Mouse (Mus musculus) heart, adult 2 months (tissue): ENCODE measurements at regions not wholly inside any gene's neighbourhood (a gene's known extent, or its start where the extent isn't known, plus 50 kb on each side); places are given as distances from the start of the nearest gene placed in this dataset.

Source experiments
- DNase-seq, 2 experiments: peaks; one replicate each; pipeline ENCODE4 v3.0.0; 2021
- H3K27ac ChIP-seq: fragments of 200-600 bp; 2 replicates; pipeline ENCODE4 v1.8.1; 2022
- H3K27me3 ChIP-seq: fragments of 200-500 bp; 2 replicates; pipeline ENCODE4 v1.6.1; 2012; ENCODE audit warnings: mild to moderate bottlenecking, low read length, inconsistent platforms, mixed read lengths; ENCODE audit not compliant: control insufficient read depth, insufficient read depth
- H3K36me3 ChIP-seq: fragments of 200-500 bp; 2 replicates; pipeline ENCODE4 v1.6.1; 2012; ENCODE audit warnings: low read length, inconsistent platforms; ENCODE audit not compliant: control insufficient read depth, insufficient read depth
- H3K4me1 ChIP-seq: fragments of 200-500 bp; 2 replicates; pipeline ENCODE4 v1.6.1; 2011; ENCODE audit warnings: low read length; ENCODE audit not compliant: control insufficient read depth, insufficient read depth
- H3K4me3 ChIP-seq: fragments of 200-600 bp; 2 replicates; pipeline ENCODE4 v1.8.1; 2022
- H3K79me2 ChIP-seq: fragments of 200-500 bp; replicated peaks from 2 replicates; pipeline ENCODE4 v1.6.1; 2012; ENCODE audit warnings: mild to moderate bottlenecking, inconsistent platforms, low read length, moderate library complexity, mixed read lengths; ENCODE audit not compliant: control insufficient read depth, insufficient read depth
- H3K9ac ChIP-seq: fragments of 200-500 bp; 2 replicates; pipeline ENCODE4 v1.6.1; 2012; ENCODE audit warnings: low read depth, mild to moderate bottlenecking, control low read depth, inconsistent platforms, low read length, mixed read lengths
- CTCF ChIP-seq: fragments of 200-600 bp; IDR thresholded peaks from 2 replicates; pipeline ENCODE4 v1.8.1; 2022; ENCODE audit warnings: antibody characterized with exemption, mild to moderate bottlenecking, moderate library complexity
- EP300 ChIP-seq: fragments of 200-500 bp; IDR thresholded peaks from 2 replicates; pipeline ENCODE4 v1.6.1; 2011; ENCODE audit warnings: low read depth, low read length, control low read depth; ENCODE audit not compliant: insufficient read depth
- POLR2A ChIP-seq: fragments of 200-500 bp; IDR thresholded peaks from 2 replicates; pipeline ENCODE4 v1.6.1; 2011; ENCODE audit warnings: mild to moderate bottlenecking, low read depth, low read length, control low read depth; ENCODE audit not compliant: insufficient read depth
- WGBS: fragments of 180-500 bp; shearing (Covaris S2); methylation state at CpG from one replicate; pipeline ENCODE4 v1.1.7; 2018; 5-methylcytosine and 5-hydroxymethylcytosine counted together
- intact Hi-C: fragments of 180-260 bp; cut with DNase I; formaldehyde crosslinking; loops from one replicate; pipeline ENCODE4 v1.15.1; 2025

DNA sequence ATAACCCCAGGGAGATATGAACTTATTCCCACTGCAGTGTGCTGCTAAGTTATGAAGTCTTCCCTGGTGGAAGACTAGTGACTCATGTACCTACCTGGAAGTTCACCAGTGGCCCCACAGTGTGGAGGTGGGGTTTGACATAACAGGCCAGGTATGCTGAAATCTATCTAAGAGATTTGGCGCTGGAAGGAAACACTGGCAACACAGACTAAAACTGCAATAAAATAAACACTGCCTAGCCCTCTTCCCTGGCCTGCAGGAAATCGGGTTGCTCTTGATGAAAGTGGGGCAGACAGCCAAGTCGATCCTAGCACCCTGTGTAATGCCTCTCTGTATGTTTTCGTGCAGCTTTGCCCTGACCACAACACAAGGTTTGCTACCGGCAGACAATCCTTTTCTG is 177.2 kb upstream of the Rgma start:
- Histone ChIP-seq H3K4me1 (no peaks in the 10 kb centered on the region), H3K27me3 (no peaks in the 10 kb centered on the region), H3K36me3 (no peaks in the 10 kb centered on the region), H3K27ac (no peak overlapping the region), H3K9ac (no peak overlapping the region), H3K79me2 (no peaks in the 10 kb centered on the region), H3K4me3 (no peak overlapping the region)
- intact Hi-C loops, result no loop called here
- 50% methylated on average over 5 of the region's 5 CpGs for WGBS
- no peak for DNase-seq
- no peak for TF ChIP-seq CTCF
- TF ChIP-seq EP300, result no peak
- no peak for TF ChIP-seq POLR2A

DNA sequence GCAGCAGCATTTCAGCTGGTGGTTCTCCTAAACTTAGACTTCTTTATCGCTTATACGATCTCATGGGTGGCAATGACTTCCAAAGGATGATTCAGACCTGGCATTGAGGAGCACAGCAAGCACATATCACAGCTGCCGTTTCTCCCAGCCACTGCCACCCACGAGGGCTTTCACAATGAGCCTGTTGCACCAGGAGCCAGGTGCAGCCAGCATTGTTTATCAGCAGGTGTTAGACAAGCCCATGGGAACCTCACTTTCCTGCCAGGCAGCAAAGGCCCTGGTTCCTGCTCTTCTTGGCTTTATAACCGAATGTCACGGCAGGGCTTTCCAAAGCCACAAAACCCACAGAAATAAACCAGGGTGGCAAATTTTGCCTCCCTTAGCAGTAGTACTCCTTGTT is 175.3 kb upstream of the Rgma start:
- intact Hi-C loops, result no loop called here
- no peaks in the 10 kb centered on the region for H3K4me1 ChIP-seq
- H3K79me2 ChIP-seq, result no peaks in the 10 kb centered on the region
- no peak overlapping the region for H3K27ac ChIP-seq
- no peak for TF ChIP-seq CTCF
- TF ChIP-seq POLR2A, result no peak
- TF ChIP-seq EP300, result no peak
- no peaks in the 10 kb centered on the region for H3K36me3 ChIP-seq
- 78% methylated on average over 6 of the region's 6 CpGs for WGBS
- H3K27me3 ChIP-seq, result no peaks in the 10 kb centered on the region
- H3K4me3 ChIP-seq, result no peak overlapping the region
- no peak for DNase-seq
- H3K9ac ChIP-seq, result no peak overlapping the region

DNA sequence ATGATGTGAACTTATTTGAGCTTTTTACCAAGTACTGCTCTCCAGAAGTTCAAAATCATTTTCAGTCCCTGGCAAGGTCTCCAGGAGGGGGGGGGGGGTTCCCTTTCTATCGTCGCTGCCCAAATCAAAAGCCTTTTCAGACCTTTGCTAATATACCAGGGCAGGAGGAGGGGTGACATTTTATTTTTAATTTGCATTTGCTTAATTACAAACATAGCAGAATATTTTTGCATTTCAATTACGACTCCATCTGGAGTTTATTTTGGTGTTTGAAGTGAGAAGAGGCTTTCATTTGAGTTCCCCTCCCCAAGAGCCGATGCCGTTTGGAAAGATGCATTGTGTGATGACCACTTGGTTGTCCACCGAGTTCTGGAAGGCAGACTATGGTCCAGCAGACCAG is 174.0 kb upstream of the Rgma start:
- intact Hi-C loops, result no loop called here
- no peaks in the 10 kb centered on the region for H3K27me3 ChIP-seq
- TF ChIP-seq CTCF (no peak), EP300 (no peak), POLR2A (no peak)
- H3K79me2 ChIP-seq, result no peaks in the 10 kb centered on the region
- H3K9ac ChIP-seq, result no peak overlapping the region
- H3K4me3 ChIP-seq, result no peak overlapping the region
- DNase-seq, result no peak
- H3K36me3 ChIP-seq, result no peaks in the 10 kb centered on the region
- whole genome bisulfite sequencing, result 76% methylated on average over 6 of the region's 6 CpGs
- no peak overlapping the region for H3K27ac ChIP-seq
- no peaks in the 10 kb centered on the region for H3K4me1 ChIP-seq

DNA sequence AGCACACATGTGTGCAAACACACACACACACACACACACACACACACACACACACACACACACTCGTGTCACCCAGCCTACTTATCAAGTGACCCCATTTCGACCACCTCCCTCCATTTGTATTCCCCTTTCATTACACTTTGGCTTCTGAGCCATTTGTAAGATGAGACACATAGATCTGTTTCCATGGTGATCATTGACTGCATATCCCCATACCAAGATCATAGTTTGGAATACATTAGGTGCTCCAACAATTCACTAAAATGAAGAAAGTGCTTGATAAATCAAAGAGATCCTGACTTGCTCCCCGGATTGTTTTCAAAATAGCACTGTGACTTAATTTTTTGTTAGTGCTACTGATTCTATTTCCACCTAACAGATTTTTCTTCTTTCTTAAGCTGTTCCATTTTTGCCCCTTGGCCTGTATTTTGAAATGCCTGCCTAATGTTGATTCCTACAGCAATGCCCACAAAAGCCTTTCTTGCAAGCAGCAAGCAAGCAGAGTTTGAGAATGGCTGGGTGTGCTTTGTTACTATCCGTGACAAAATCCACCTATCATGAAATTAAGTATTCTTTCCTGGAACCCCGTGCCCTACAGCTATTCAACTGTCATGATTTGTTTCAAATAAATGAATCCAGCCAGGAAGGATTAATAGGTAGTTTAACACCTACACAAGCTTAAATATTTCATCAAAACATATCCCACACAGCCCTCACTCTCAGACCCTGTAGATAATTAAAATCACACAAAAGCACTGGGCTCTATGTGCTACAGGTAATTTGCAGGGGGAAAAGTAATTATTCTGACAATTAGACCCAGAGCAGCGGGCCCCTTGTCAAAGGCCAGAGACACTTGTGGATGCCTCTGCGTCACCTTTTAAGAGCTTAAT is 168.1 kb upstream of the Rgma start:
- Histone ChIP-seq H3K9ac (no peak overlapping the region), H3K4me3 (no peak overlapping the region), H3K79me2 (no peaks in the 10 kb centered on the region), H3K36me3 (no peaks in the 10 kb centered on the region), H3K27me3 (no peaks in the 10 kb centered on the region), H3K4me1 (no peaks in the 10 kb centered on the region), H3K27ac (no peak overlapping the region)
- 84% methylated on average over 7 of the region's 7 CpGs for WGBS
- TF ChIP-seq EP300, result no peak
- no peak for TF ChIP-seq POLR2A
- no peak for TF ChIP-seq CTCF
- intact Hi-C loops, result no loop called here
- DNase-seq, result no peak

- H3K27ac ChIP-seq, result no peak overlapping the region
- intact Hi-C loops, result no loop called here
- no peak overlapping the region for H3K4me3 ChIP-seq
- no peak for DNase-seq
- H3K27me3 ChIP-seq, result no peaks in the 10 kb centered on the region
- no peaks in the 10 kb centered on the region for H3K36me3 ChIP-seq
- H3K9ac ChIP-seq, result no peak overlapping the region
- no peaks in the 10 kb centered on the region for H3K4me1 ChIP-seq
- H3K79me2 ChIP-seq, result no peaks in the 10 kb centered on the region
- TF ChIP-seq POLR2A (no peak), CTCF (no peak), EP300 (no peak)
- 79% methylated on average over 4 of the region's 4 CpGs for WGBS
Observed at GRCm38 (mm10) chr7:73208479-73208816, 166.9 kb upstream of the Rgma start.

- H3K4me1 ChIP-seq, result no peaks in the 10 kb centered on the region
- intact Hi-C loops, result no loop called here
- WGBS, result 45% methylated on average over 18 of the region's 18 CpGs
Observed at GRCm38 (mm10) chr7:73208817-73209602, 166.3 kb upstream of the Rgma start.

More at GRCm38 (mm10) chr7:73208817-73209602, 166.3 kb upstream of the Rgma start:
- Histone ChIP-seq H3K27me3 (no peaks in the 10 kb centered on the region), H3K4me3 (no peak overlapping the region), H3K79me2 (no peaks in the 10 kb centered on the region), H3K9ac (no peak overlapping the region), H3K36me3 (no peaks in the 10 kb centered on the region), H3K27ac (no peak overlapping the region)
- no peak for DNase-seq
- TF ChIP-seq EP300 (no peak), POLR2A (no peak), CTCF (no peak)
